Mouse (Mus musculus) hematopoietic stem cell, adult 5-6 weeks (primary cell): ENCODE results near the gene Popdc3. TPM values are rescaled to one million over a fixed set of nuclear protein-coding genes. Genes with fewer than 3 reads are reported as not detected.
"Not testable (repeated sequence)": the region's sequence is repeated elsewhere in the genome, so short reads cannot be mapped to it uniquely, and the experiment has no call there.

Experiments used
- ATAC-seq, 2 experiments: fragments of 125-278 bp in 1 of 2; replicated peaks in 1 of 2; 2 replicates each; pipeline ENCODE4 v1.8.0; 2016 to 2017; ENCODE audit warnings: inconsistent platforms in 2 of 2, mild to moderate bottlenecking in 2 of 2, moderate number of reproducible peaks in 2 of 2, low read depth in 1 of 2, moderate TSS enrichment in 1 of 2; ENCODE audit not compliant: low FRiP score in 2 of 2, poor library complexity in 2 of 2, severe bottlenecking in 2 of 2, insufficient read depth in 1 of 2, low TSS enrichment in 1 of 2
- total RNA-seq: library from RNA; stranded (forward); fragments of 172-1452, 232-1000 nt; gene quantifications from 2 replicates; pipeline ENCODE4 v1.2.3, GENCODE M21; 2017

The Popdc3 gene
- total RNA-seq, 1 experiment from 2014 or later, result not detected

DNA sequence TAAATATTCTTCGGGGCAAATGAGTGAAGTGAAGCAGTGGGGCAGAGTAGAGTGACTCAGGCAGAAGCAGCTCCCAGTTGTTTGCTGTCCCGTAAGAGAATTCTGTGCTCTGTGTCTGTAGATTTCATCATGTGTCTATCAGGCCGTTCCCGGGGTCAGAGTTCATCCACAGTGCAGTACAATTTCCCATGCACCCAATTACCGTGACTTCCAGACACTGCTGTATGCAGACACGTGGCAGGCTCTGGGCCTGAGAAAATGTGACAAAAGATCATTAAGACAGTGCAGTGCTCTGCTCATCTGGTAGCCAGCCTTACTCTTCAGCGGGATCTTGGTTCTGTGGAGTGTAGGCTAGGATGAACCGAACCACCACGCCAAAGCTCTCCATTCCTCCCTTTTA is 167.3 kb downstream of the Popdc3 start:
- no peak for ATAC-seq

DNA sequence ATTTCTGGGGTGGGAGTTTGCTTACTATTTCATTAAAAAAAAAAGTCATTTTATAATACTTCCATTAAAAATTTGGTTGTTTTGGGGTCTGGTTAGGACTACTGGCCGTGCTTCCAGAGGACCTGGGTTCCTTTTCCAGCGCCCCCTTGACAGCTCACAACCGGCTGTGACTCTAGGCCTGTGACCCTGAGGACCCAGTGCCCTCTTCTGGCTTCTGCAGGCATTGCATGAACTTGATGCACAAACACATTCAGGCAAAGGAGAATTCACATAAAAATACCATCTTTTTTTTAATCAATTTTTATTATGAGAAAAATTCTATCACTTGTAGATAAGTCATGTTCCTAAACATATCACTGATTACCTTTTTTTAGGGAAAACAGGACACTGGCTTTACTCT is 170.2 kb downstream of the Popdc3 start:
- ATAC-seq, result not testable (repeated sequence)

DNA sequence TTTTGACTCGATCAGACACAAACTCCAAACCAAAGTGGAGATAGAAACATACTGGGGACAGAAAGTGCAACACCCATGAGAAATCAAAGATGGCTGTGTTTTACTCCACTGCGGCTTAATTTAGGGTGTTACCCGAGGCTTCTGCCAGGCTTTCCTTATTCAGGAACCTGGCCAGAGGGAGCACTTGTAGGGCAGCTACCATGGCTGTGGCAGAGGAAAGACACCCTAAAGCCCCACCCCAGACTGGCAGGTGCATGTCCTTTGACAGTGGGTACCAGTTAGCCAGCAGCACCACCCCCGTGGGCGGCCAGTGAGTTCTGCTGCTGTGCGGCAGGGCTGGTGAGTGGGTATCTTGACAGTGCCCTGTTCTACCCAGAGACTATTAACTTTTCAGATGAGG is 178.2 kb downstream of the Popdc3 start:
- ATAC-seq, result no peak

- no peak for ATAC-seq
Observed at GRCm38 (mm10) chr10:45363396-45363795, 185.5 kb downstream of the Popdc3 start.

DNA sequence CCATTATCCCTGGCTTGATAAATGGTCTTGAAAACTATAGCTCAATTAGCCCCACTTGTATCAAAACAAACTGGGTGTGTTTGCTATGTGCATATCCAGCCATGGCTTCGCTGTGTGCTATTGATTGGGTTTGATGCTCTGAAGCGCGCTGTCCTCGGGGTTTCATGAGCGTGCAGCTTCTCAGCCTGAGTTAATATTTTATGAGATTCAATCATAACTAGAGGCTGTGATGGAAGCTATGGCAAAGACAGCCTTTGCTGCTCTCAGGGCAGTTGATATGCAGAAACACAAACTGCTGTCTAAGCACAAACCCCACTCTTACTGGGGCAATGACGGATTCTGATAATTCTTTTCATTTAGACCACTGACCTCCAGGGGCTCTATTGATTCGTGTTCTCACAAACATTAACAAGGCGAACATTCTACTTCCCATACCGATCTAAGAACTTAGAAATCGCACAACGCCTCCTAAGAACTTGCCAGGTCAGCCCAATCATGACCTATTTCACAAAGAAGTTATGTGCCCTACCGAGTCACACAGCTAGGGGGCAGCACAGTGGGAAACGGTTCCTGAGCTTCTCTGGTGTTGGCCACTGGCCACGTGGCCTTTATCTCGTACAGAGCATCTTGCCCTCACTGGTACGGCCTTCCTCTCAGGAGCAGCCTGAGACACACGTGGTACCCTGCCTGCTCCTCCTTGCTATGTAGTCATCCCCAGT is 189.2 kb downstream of the Popdc3 start:
- ATAC-seq, result no peak

Other genes starting within 250 kb of the Popdc3 start
- 12.1 and 13.6 TPM in 2 replicates for gene Prep, start 110.9 kb upstream of the Popdc3 start, total RNA-seq
- not detected in 2 replicates for gene Bves, start 157.7 kb downstream of the Popdc3 start, total RNA-seq